Mouse (Mus musculus): ENCODE data around the gene Cep70.

- TF ChIP-seq POLR2A (IDR thresholded peaks at IDR 0.05; ENCODE audit: extremely low read depth, insufficient read depth, low read length) (no peak), CTCF (IDR thresholded peaks at IDR 0.05; ENCODE audit: low read depth, low read length) (no peak)
Observed at GRCm38 (mm10) chr9:99248906-99249305, 5.7 kb downstream of the Cep70 start.

Measured in liver, adult 2 months (tissue).